Mouse (Mus musculus) G1E (cell line): Measurements from ENCODE around the gene Tespa1. TPM values are rescaled to one million over a fixed set of nuclear protein-coding genes. Genes with fewer than 3 reads are reported as not detected.

Experiments used
- ATAC-seq: 2 replicates; pipeline ENCODE4 v1.8.0; 2016; ENCODE audit warnings: mild to moderate bottlenecking; ENCODE audit not compliant: insufficient number of reproducible peaks, poor library complexity, low FRiP score, severe bottlenecking; ENCODE audit errors: extremely low read depth
- DNase-seq: peaks from one replicate; pipeline ENCODE4 v3.0.0; 2012; ENCODE audit warnings: low spot score
- H3K27me3 ChIP-seq: 2 replicates; pipeline ENCODE4 v1.6.1; 2012; ENCODE audit warnings: mild to moderate bottlenecking, low read length, inconsistent platforms; ENCODE audit not compliant: insufficient read depth
- H3K36me3 ChIP-seq: replicated peaks from 2 replicates; pipeline ENCODE3; 2012; ENCODE audit warnings: mild to moderate bottlenecking, inconsistent platforms
- H3K4me1 ChIP-seq: 2 replicates; pipeline ENCODE4 v1.6.1; 2012; ENCODE audit warnings: low read depth, low read length, inconsistent platforms, mixed read lengths; ENCODE audit not compliant: insufficient read depth
- H3K4me3 ChIP-seq: 2 replicates; pipeline ENCODE4 v1.5.1; 2012; ENCODE audit warnings: low read depth, mild to moderate bottlenecking, inconsistent platforms, low read length, moderate library complexity, mixed read lengths
- H3K9me3 ChIP-seq: replicated peaks from 2 replicates; pipeline ENCODE4 v1.6.1; 2012; ENCODE audit warnings: inconsistent platforms
- CTCF ChIP-seq: IDR thresholded peaks from 2 replicates; pipeline ENCODE4 v1.5.1; 2012; ENCODE audit warnings: low read depth, low read length, inconsistent platforms, mixed read lengths
- GATA1 ChIP-seq: IDR thresholded peaks from 2 replicates; pipeline ENCODE4 v1.6.1; 2012; ENCODE audit warnings: borderline replicate concordance, low read length, inconsistent platforms, mixed read lengths
- GATA2 ChIP-seq: IDR thresholded peaks from 2 replicates; pipeline ENCODE4 v1.6.1; 2012; ENCODE audit warnings: low read depth, low read length, inconsistent platforms, borderline replicate concordance
- POLR2AphosphoS5 ChIP-seq: IDR thresholded peaks from 2 replicates; pipeline ENCODE4 v1.6.1; 2012; ENCODE audit warnings: low read depth, low read length, inconsistent platforms; ENCODE audit not compliant: insufficient replicate concordance
- TAL1 ChIP-seq: conservative IDR thresholded peaks from 2 replicates; pipeline ENCODE4 v1.6.1; 2012; ENCODE audit warnings: low read depth, low read length, inconsistent platforms, mixed read lengths
- polyA plus RNA-seq: library from polyadenylated mRNA; stranded (reverse); fragments of >175 nt; gene quantifications from 2 replicates; pipeline ENCODE4 v1.2.3, GENCODE M21; 2012
- total RNA-seq, 2 experiments: library from RNA; stranded (forward) in 1 of 2; stranded (reverse) in 1 of 2; fragments of 200-1000 nt in 1 of 2; fragments of >200 nt in 1 of 2; fragmentation: Nextera tagmentation in 1 of 2; gene quantifications; 2 replicates each; pipeline ENCODE4 v1.2.3; 2014 to 2017

Gene Tespa1
- total and polyA plus RNA-seq, 3 experiments, result 7.4 to 340 (median 209) TPM

DNA sequence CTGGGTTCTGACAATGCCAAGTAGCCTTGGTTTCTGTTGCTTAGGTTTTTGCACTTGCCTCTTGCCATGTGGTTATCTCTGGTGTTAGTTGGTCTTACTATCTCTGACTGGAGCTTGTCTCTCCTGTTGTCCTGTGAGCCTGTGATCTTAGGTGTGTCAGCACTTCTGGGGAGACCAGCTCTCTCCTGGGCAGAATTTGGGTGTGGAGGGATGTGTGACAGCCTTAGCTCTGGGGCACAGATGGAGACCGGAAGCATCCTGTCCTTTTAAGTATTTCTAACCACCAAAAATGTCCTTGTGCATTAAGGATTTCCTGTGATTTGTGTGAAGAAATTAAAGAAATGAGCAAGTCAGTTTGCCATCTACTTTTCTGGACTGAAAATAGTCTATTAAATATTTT is 21.4 kb downstream of the Tespa1 start:
- no peaks in the 10 kb centered on the region for H3K4me1 ChIP-seq
- no peak for TF ChIP-seq GATA2
- no peak for TF ChIP-seq POLR2AphosphoS5
- no peak for TF ChIP-seq TAL1
- no peak for TF ChIP-seq CTCF
- TF ChIP-seq GATA1, result no peak
- ATAC-seq, result no peak
- H3K4me3 ChIP-seq, result no peak overlapping the region
- H3K36me3 ChIP-seq, result peaks cover 42% of the 10 kb centered on the region
- no peak for DNase-seq
- H3K9me3 ChIP-seq, result no peaks in the 10 kb centered on the region
- H3K27me3 ChIP-seq, result no peaks in the 10 kb centered on the region

DNA sequence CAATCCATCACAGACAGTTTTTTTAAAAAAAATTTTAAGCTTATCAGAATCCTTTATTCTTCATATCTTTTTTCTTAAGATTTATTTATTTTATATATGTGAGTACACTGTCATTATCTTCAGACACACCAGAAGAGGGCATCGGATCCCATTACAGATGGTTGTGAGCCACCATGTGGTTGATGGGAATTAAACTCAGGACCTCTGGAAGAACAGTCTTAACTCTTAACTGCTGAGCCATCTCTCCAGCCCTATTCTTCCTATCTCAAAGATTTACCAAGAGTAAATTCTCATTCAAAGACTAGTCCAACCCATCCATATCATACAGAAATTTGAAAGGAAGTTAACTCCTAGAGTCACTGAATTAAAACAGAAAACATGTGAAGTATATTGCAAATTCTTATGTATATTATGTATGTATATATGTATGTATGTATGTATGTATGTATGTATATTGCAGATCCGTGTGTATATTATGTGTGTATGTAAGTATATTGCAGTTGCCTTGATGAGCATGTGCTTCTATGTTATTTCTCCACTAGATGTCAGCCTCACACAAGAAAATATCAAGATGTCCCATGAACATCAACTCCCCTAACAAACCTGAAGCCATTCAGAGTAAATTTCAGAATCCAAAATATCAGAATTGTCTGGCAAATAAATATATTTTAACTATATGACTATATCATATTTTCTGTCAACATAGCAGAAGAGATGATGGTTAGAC is 40.9 kb downstream of the Tespa1 start:
- DNase-seq, result peak; percentile 4
- TF ChIP-seq POLR2AphosphoS5, result no peak
- no peak for TF ChIP-seq GATA1
- TF ChIP-seq TAL1, result no peak
- no peak for TF ChIP-seq CTCF
- TF ChIP-seq GATA2, result no peak

DNA sequence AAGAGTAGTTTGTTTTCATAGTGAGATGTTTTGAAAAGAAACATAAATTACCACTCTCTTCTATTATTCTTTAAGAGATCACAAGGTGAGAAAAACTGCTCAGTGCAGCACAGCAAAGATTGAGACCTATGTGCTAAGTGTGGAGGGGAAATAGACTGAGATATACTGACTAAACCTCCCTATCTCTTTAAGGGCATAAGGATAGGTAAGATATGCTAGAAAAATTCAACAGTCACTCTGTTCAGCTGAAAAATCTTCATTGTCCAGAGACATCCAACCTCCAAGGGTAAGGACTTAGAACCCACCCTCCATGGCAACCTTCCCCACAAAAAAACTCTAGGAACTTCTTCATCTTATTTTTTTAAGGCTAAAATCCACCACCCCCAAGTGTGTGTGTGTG is 42.1 kb downstream of the Tespa1 start:
- no peaks in the 10 kb centered on the region for H3K9me3 ChIP-seq
- DNase-seq (no peak), ATAC-seq (no peak)
- no peak for TF ChIP-seq TAL1
- TF ChIP-seq POLR2AphosphoS5, result no peak
- no peak for TF ChIP-seq GATA2
- TF ChIP-seq CTCF, result no peak
- no peak for TF ChIP-seq GATA1
- H3K27me3 ChIP-seq, result no peaks in the 10 kb centered on the region
- H3K4me3 ChIP-seq, result no peak overlapping the region
- peaks cover 62% of the 10 kb centered on the region for H3K36me3 ChIP-seq
- peaks cover 2% of the 10 kb centered on the region; the same call in 1 of the 2 replicates for H3K4me1 ChIP-seq

More for the DNA sequence above, 40.9 kb downstream of the Tespa1 start:
- ATAC-seq, result no peak
- no peak overlapping the region for H3K4me3 ChIP-seq
- H3K27me3 ChIP-seq, result no peaks in the 10 kb centered on the region
- H3K4me1 ChIP-seq, result peaks cover 2% of the 10 kb centered on the region; the same call in 1 of the 2 replicates
- no peaks in the 10 kb centered on the region for H3K9me3 ChIP-seq
- peaks cover 59% of the 10 kb centered on the region for H3K36me3 ChIP-seq

DNA sequence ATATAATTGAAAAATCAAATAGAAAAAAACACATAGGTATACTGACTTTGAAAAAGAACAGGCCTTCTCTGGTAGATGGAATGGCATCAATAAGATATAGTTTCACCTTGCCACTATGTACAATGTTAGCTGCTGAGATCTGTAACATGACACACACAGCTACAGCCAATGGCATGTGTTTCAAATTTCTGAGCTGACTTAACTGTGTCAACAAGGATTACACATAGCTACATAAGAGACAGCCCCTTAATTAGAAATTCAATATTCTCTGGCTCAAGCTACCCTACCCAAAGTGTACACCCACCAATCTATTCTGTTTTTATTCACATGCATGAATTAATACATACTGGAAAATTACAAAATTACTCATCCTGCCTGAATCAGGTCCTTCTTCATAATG is 45.7 kb downstream of the Tespa1 start:
- H3K9me3 ChIP-seq, result no peaks in the 10 kb centered on the region
- H3K4me1 ChIP-seq, result no peaks in the 10 kb centered on the region
- H3K27me3 ChIP-seq, result no peaks in the 10 kb centered on the region
- ATAC-seq (no peak), DNase-seq (no peak)
- H3K4me3 ChIP-seq, result no peak overlapping the region
- no peak for TF ChIP-seq GATA2
- TF ChIP-seq GATA1, result no peak
- TF ChIP-seq TAL1, result no peak
- TF ChIP-seq CTCF, result no peak
- TF ChIP-seq POLR2AphosphoS5, result no peak
- H3K36me3 ChIP-seq, result peaks cover 39% of the 10 kb centered on the region

DNA sequence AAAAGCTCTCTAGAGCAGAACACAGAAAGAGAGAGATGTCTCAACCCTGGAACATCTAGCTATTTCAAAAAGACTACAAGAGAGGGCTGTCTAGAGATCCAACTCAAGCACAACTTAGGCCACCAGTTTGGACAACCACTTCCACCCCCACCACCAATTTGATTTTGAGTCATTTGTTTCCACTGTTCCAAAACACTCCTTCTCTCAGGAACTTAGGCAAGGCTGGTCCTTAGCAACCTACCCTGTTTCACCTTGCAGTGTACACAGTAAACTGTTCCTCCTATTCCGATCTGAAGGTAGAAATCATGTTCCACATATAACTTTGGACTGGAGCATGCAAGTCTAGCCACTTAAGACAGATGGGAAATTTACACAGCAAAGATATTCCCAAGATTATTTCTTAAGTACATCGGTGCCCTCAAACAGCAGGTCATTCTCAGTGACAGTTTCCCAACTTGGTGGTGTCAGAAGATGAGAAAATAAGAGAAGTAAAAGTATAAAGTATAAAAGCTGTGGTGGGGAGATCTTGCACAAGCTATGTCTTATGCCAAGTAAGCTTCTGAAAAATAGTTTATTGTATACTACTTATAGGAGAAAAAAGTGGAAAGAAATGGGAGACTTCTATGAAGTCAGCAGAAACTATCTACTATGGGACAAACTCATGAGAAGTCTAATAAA is 47.5 kb downstream of the Tespa1 start:
- TF ChIP-seq CTCF, result no peak
- no peak for TF ChIP-seq GATA2
- no peak for TF ChIP-seq TAL1
- no peak for TF ChIP-seq POLR2AphosphoS5
- no peak for TF ChIP-seq GATA1
- peaks cover 42% of the 10 kb centered on the region for H3K36me3 ChIP-seq
- no peak overlapping the region for H3K4me3 ChIP-seq
- DNase-seq, result no peak
- no peaks in the 10 kb centered on the region for H3K4me1 ChIP-seq
- no peaks in the 10 kb centered on the region for H3K9me3 ChIP-seq
- no peaks in the 10 kb centered on the region for H3K27me3 ChIP-seq
- no peak for ATAC-seq

DNA sequence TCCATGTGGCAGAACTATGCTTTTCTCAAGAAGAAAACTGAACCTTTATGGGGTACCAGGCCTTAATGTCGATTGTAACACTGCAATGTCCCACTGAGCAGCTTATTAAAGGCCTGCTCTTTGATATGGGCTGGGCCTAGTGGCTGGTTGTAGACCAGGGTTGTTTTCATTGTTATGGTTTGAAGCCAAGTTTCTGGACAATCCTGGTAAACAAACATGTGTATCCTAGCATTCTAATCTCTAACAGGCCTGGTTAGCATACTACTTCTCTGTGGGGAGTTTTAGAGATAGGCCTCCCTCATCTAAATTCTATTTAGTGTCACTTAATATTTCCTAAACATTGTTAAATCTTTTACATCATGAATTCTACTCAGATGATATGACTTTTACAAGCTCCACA is 49.0 kb downstream of the Tespa1 start:
- no peaks in the 10 kb centered on the region for H3K27me3 ChIP-seq
- no peak overlapping the region for H3K4me3 ChIP-seq
- ATAC-seq, result no peak
- no peak for TF ChIP-seq TAL1
- TF ChIP-seq POLR2AphosphoS5, result no peak
- TF ChIP-seq CTCF, result no peak
- TF ChIP-seq GATA2, result no peak
- TF ChIP-seq GATA1, result no peak
- DNase-seq, result no peak
- H3K36me3 ChIP-seq, result peaks cover 29% of the 10 kb centered on the region
- no peaks in the 10 kb centered on the region for H3K9me3 ChIP-seq
- H3K4me1 ChIP-seq, result no peaks in the 10 kb centered on the region
